Mouse (Mus musculus): ENCODE data around the gene Cog6. TPM values are rescaled to one million over a fixed set of nuclear protein-coding genes. Genes with fewer than 3 reads are reported as not detected.

Gene Cog6
- polyA plus RNA-seq (2016; fragmentation: Nextera tagmentation; extraction: Ambion mirVana): 53.2 and 57.5 TPM in 2 replicates

DNA sequence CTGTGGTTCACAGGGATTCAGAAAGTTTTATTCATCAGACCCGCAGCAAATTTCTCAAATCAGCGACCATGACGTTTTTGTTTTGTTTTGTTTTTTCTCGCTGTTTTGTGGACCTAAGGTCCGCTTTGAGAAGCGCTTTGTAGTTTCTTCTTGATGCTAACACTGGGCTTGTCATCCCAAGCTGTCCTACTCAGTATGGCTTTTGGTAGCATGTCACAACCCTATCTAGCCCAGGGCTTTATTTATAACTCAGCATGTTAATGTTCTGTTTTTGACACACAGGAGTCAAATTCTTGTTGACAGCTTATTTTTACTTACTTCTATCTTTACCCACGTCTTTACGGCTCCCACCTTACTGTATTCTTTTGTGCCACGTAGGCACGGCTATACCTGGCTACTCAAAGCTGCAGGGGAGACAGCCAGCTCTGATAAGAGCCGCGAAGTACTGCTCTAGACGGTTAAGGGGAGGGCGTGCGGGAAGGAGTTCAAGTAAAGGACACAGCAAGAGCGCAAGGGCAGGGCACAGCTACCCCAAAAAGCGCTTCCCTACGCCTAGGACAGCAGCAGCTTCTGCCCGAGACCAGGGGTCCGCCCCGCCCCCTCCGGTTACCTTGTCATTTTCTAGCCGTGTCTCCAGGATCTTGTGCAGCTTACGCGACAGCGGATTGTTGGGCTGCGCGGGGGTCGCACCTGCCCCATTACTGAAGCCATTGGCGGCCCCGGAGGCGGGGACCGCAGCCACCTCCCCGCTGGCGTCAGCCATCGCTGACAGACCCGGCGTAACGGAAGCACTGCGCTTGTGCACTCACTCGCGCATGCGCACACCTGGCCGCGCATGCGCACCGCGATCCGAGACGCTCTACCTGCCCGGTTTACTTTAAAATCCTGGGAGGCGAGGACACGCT is at the start of gene Cog6:
TSS of gene Cog6 (minus strand) at position 802 of the 905 bp plus-strand sequence.
- H3K9me3 ChIP-seq: no peaks in the 10 kb centered on the region
- H3K9ac ChIP-seq: peak within 1 kb of the TSS; percentile 79
- H3K27me3 ChIP-seq: no peaks in the 10 kb centered on the region
- ATAC-seq (ENCODE audit: low FRiP score): peak; percentile 95
- WGBS: 6% methylated on average over 53 of the region's 53 CpGs
- H3K4me2 ChIP-seq: peak within 1 kb of the TSS; percentile 57
- peak within 1 kb of the TSS; percentile 73; the same call in 1 of the 2 replicates for H3K27ac ChIP-seq
- H3K4me1 ChIP-seq: peaks cover 5% of the 10 kb centered on the region
- H3K36me3 ChIP-seq (replicated peaks): peaks cover 16% of the 10 kb centered on the region
- H3K4me3 ChIP-seq (replicated peaks): peak within 1 kb of the TSS; percentile 81

- no peak overlapping the region for H3K4me2 ChIP-seq
- no peak for ATAC-seq (ENCODE audit: low FRiP score)
- no peaks in the 10 kb centered on the region for H3K27me3 ChIP-seq
- no peak overlapping the region for H3K27ac ChIP-seq
- H3K36me3 ChIP-seq (replicated peaks): no peaks in the 10 kb centered on the region
- whole genome bisulfite sequencing: 80% methylated on average over 4 of the region's 4 CpGs
- no peak overlapping the region for H3K4me3 ChIP-seq (replicated peaks)
- no peaks in the 10 kb centered on the region for H3K9me3 ChIP-seq
- no peak overlapping the region for H3K9ac ChIP-seq
- no peaks in the 10 kb centered on the region for H3K4me1 ChIP-seq
Observed at GRCm38 (mm10) chr3:53066095-53066372, 49.0 kb upstream of the Cog6 start.

- ATAC-seq (ENCODE audit: low FRiP score): no peak
- WGBS: 89% methylated on average over 13 of the region's 13 CpGs
- Histone ChIP-seq H3K9me3 (no peaks in the 10 kb centered on the region), H3K4me2 (no peak overlapping the region), H3K4me3 (replicated peaks) (no peak overlapping the region), H3K4me1 (no peaks in the 10 kb centered on the region), H3K27me3 (no peaks in the 10 kb centered on the region), H3K27ac (no peak overlapping the region), H3K9ac (no peak overlapping the region), H3K36me3 (replicated peaks) (no peaks in the 10 kb centered on the region)
Observed at GRCm38 (mm10) chr3:53065267-53066094, 48.4 kb upstream of the Cog6 start.

GRCm38 (mm10) chr3:53063423-53064147 is 46.5 kb upstream of the Cog6 start:
- no peak overlapping the region for H3K27ac ChIP-seq
- H3K36me3 ChIP-seq (replicated peaks): no peaks in the 10 kb centered on the region
- no peak overlapping the region for H3K4me2 ChIP-seq
- no peak overlapping the region for H3K4me3 ChIP-seq (replicated peaks)
- H3K4me1 ChIP-seq: no peaks in the 10 kb centered on the region
- 62% methylated on average over 13 of the region's 13 CpGs for WGBS
- no peak for ATAC-seq (ENCODE audit: low FRiP score)
- H3K9ac ChIP-seq: no peak overlapping the region
- H3K27me3 ChIP-seq: no peaks in the 10 kb centered on the region
- no peaks in the 10 kb centered on the region for H3K9me3 ChIP-seq

DNA sequence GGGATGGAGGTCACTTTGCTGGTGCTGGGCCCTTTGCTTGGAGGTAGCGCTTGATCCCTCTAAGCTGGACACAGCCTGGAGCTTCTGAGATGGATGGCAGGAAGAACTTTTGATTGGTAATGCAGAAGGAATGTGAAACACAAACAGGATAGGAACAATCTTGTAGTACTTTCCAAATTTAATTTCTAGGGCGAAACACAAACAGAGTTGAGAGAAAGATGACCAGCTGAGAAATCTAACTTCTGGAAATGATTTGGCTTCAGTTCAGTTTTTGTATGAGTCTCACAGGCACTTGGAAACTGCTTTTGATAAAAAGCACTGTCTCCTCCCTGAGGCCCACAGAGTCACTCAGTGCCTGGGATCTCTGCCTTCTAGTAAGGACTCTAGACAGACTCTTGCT is 42.9 kb upstream of the Cog6 start:
- Histone ChIP-seq H3K4me1 (no peaks in the 10 kb centered on the region), H3K27me3 (no peaks in the 10 kb centered on the region), H3K9ac (no peak overlapping the region), H3K27ac (no peak overlapping the region), H3K9me3 (no peaks in the 10 kb centered on the region), H3K4me3 (replicated peaks) (no peak overlapping the region), H3K4me2 (no peak overlapping the region), H3K36me3 (replicated peaks) (no peaks in the 10 kb centered on the region)
- 89% methylated on average over 2 of the region's 2 CpGs for WGBS
- no peak for ATAC-seq (ENCODE audit: low FRiP score)

DNA sequence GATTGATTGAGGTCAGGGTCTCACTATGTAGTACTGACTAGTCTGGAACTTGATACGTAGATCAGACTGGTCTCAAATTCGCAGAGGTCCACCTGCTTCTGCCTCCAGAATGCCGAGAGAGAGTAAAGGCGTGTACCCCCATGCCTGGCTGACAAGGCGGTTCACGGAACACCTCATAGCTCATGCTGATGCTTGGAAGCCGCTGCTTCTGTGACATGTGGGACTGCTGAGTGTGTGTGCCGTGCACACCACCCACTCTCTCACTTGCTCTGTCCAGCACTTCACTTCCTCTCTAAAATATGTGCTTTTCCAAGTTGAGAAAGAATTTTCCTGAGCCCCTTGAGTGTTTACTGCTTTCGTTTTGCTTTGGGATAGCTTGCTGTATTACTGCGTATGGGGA is 39.4 kb upstream of the Cog6 start:
- Histone ChIP-seq H3K4me2 (no peak overlapping the region), H3K36me3 (replicated peaks) (no peaks in the 10 kb centered on the region), H3K27ac (no peak overlapping the region), H3K27me3 (no peaks in the 10 kb centered on the region), H3K9me3 (no peaks in the 10 kb centered on the region), H3K9ac (no peak overlapping the region), H3K4me3 (replicated peaks) (no peak overlapping the region), H3K4me1 (peaks cover 3% of the 10 kb centered on the region; the same call in 1 of the 2 replicates)
- 89% methylated on average over 10 of the region's 10 CpGs for WGBS
- no peak for ATAC-seq (ENCODE audit: low FRiP score)

DNA sequence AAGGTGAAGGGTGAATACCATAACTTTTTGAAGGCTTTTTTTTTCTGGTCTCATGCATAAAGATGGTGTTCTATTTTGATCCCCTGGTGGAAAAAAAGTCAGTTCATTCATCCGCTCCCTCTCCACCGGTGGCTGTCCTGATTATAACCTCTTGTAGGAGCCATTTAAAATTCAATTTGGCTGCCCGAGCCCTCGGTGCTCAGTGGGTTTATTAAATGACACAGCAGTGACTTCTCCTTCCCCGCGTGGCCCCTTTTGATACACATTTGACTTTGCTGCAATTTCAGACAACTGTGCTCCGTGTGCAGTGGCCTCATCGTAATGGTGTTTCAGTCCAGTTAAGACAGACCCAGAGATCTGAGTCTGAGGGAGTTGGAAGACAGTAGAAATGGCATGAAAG is 35.3 kb upstream of the Cog6 start:
- ATAC-seq (ENCODE audit: low FRiP score): no peak
- no peaks in the 10 kb centered on the region for H3K9me3 ChIP-seq
- no peak overlapping the region for H3K4me3 ChIP-seq (replicated peaks)
- no peak overlapping the region for H3K27ac ChIP-seq
- no peak overlapping the region for H3K9ac ChIP-seq
- 46% methylated on average over 8 of the region's 8 CpGs for whole genome bisulfite sequencing
- H3K27me3 ChIP-seq: no peaks in the 10 kb centered on the region
- no peak overlapping the region for H3K4me2 ChIP-seq
- peaks cover 3% of the 10 kb centered on the region; the same call in 1 of the 2 replicates for H3K4me1 ChIP-seq
- no peaks in the 10 kb centered on the region for H3K36me3 ChIP-seq (replicated peaks)

DNA sequence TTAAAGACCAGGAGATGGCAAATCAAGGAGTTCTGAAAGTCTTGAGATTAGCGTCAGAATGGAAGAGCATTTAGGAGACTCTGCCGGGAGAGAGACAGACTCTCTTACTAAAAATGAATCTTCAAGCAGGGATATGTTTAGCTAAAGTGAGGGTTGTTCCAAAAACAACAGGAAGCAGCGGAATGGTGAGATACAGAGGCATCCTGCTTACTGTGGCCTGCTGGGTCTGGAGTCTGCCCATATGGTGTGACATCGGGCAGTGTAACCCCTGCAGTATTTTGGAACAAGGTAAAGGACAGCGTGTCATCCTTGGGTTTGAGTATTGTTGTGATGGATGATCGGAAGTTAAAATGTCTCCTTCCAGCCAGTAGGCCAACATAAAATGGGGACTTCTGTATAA is 29.3 kb upstream of the Cog6 start:
- WGBS: 91% methylated on average over 6 of the region's 6 CpGs
- no peak overlapping the region for H3K27ac ChIP-seq

DNA sequence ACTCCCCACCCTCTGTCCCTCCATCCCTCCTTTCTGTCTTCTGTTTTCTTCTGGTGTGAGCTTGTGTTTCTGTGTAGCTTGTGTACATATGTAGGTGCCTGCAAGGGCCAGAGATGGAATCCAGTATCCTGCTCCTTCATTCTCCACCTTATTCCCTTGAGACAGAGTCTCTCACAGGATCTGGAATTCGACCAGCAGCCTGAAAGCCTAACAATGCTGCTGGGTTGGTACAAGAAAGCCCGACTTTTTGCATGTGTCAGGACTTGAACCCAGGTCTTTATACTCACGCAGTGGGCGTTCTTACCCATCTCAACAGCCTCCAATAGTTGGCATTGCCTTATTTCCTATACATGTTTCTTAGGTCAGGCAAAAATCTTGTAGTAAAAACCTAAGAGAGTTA is 28.7 kb upstream of the Cog6 start:
- H3K4me3 ChIP-seq (replicated peaks): no peak overlapping the region
- no peaks in the 10 kb centered on the region for H3K36me3 ChIP-seq (replicated peaks)
- no peak overlapping the region for H3K4me2 ChIP-seq
- WGBS: 86% methylated on average over 4 of the region's 4 CpGs
- no peak overlapping the region for H3K9ac ChIP-seq
- ATAC-seq (ENCODE audit: low FRiP score): no peak
- no peaks in the 10 kb centered on the region for H3K9me3 ChIP-seq
- peaks cover 16% of the 10 kb centered on the region for H3K4me1 ChIP-seq
- H3K27ac ChIP-seq: no peak overlapping the region
- H3K27me3 ChIP-seq: peaks cover 11% of the 10 kb centered on the region; the same call in 1 of the 2 replicates

More for the DNA sequence above, 29.3 kb upstream of the Cog6 start:
- peaks cover 10% of the 10 kb centered on the region for H3K4me1 ChIP-seq
- no peaks in the 10 kb centered on the region for H3K36me3 ChIP-seq (replicated peaks)
- H3K27me3 ChIP-seq: peaks cover 8% of the 10 kb centered on the region; the same call in 1 of the 2 replicates
- H3K4me2 ChIP-seq: no peak overlapping the region
- no peak overlapping the region for H3K9ac ChIP-seq
- ATAC-seq (ENCODE audit: low FRiP score): no peak
- H3K9me3 ChIP-seq: no peaks in the 10 kb centered on the region
- no peak overlapping the region for H3K4me3 ChIP-seq (replicated peaks)

DNA sequence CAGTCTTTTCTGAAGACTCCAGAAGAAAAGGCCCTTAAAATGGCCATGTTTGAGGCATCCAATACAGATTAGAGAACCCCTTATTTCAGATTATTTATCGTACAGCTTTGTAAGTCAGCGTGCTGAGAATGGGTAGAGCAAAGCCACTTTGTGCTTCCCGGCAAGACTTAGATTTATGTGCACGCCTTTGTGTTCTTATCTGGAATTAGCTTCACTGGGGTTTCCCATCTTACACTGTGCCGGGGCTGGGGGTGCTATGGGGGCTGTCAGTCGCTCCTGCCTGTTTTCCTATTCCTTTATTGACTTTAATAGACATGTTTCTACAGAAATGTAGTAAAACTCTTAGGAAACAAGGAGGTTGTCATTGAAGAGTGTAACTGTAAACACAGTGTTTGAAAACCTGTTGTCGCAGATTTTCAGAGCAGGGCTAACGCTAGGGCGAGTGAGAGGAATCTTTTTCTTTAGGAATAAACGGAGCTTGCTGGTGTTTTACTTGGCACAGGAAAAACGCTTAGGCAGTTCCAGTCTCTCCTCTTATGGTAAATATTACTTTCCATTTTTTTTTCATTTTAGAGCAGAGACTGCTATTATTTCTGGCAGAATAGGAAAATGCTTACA is 27.8 kb upstream of the Cog6 start:
- H3K27me3 ChIP-seq: peaks cover 15% of the 10 kb centered on the region; the same call in 1 of the 2 replicates
- no peak overlapping the region for H3K27ac ChIP-seq
- peaks cover 17% of the 10 kb centered on the region for H3K4me1 ChIP-seq
- no peaks in the 10 kb centered on the region for H3K36me3 ChIP-seq (replicated peaks)
- no peaks in the 10 kb centered on the region for H3K9me3 ChIP-seq
- H3K4me3 ChIP-seq (replicated peaks): no peak overlapping the region
- peak overlapping the region; percentile 3 for H3K4me2 ChIP-seq
- H3K9ac ChIP-seq: 0 out of 2 replicates have a peak overlapping the region, but pooled peaks have one; percentile 17
- WGBS: 82% methylated on average over 11 of the region's 11 CpGs
- ATAC-seq (ENCODE audit: low FRiP score): no peak

DNA sequence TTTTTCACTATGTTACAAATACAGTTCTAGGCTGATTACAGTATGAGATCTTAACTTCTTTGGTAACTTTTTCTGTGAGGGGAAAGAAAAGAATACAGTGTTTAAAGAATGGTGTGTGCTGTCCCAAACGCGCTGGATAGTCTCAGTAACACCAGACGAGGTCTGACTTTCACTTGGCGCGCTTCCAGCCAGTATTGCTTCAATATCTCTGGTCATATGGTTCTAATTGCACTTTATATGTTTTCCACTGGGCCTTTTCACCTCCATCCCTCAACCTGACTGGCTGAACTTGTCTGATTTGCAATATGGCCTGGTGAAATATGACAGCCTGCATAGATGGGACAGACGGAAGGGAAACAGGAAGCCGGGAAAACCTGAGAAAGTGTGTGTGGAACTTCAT is 27.2 kb upstream of the Cog6 start:
- Histone ChIP-seq H3K4me3 (replicated peaks) (no peak overlapping the region), H3K27ac (no peak overlapping the region), H3K4me1 (peaks cover 17% of the 10 kb centered on the region), H3K36me3 (replicated peaks) (no peaks in the 10 kb centered on the region), H3K27me3 (peaks cover 15% of the 10 kb centered on the region; the same call in 1 of the 2 replicates), H3K9ac (no peak overlapping the region), H3K9me3 (no peaks in the 10 kb centered on the region), H3K4me2 (peak overlapping the region; percentile 3)
- 81% methylated on average over 7 of the region's 7 CpGs for WGBS
- ATAC-seq (ENCODE audit: low FRiP score): no peak
